Mouse (Mus musculus) bone marrow, adult 2 months (tissue): Measurements from ENCODE around the gene Gm49336.

ENCODE experiments used
- CTCF ChIP-seq: fragments of 200-500 bp; IDR thresholded peaks from 2 replicates; pipeline ENCODE4 v1.5.1; 2011; ENCODE audit warnings: low read length, control low read depth; ENCODE audit not compliant: control insufficient read depth, insufficient read depth
- POLR2A ChIP-seq: fragments of 200-500 bp; IDR thresholded peaks from 2 replicates; pipeline ENCODE4 v1.6.1; 2011; ENCODE audit warnings: low read depth, mild to moderate bottlenecking, control low read depth, low read length, borderline replicate concordance; ENCODE audit not compliant: control insufficient read depth

GRCm38 (mm10) chr14:60217616-60218015, 33.7 kb downstream of the Gm49336 start:
- TF ChIP-seq CTCF, result no peak
- no peak for TF ChIP-seq POLR2A
